Mouse (Mus musculus): ENCODE results near the gene Ttc4.
A peak's percentile ranks its signal among the peaks of the same experiment; 100 is the strongest.

The Ttc4 gene

GRCm38 (mm10) chr4:106650833-106651527 is 27.8 kb downstream of the Ttc4 start, which contains the start of gene Pars2:
Gene Pars2, plus strand, starts transcription at chr4:106651069.
- DNase-seq (ENCODE audit: low read depth, low spot score) = peak; percentile 98

GRCm38 (mm10) chr4:106647137-106647536 is 31.6 kb downstream of the Ttc4 start:
- DNase-seq (ENCODE audit: low read depth, low spot score) = no peak

- no peak for DNase-seq (ENCODE audit: low read depth, low spot score)
These were observed 32.9 kb downstream of the Ttc4 start for GRCm38 (mm10) chr4:106645797-106646196.

- DNase-seq (ENCODE audit: low read depth, low spot score) = no peak
These were observed 34.5 kb downstream of the Ttc4 start for GRCm38 (mm10) chr4:106644218-106644610.

- no peak for DNase-seq (ENCODE audit: low read depth, low spot score)
These were observed 35.1 kb downstream of the Ttc4 start for GRCm38 (mm10) chr4:106643483-106644217.

- DNase-seq (ENCODE audit: low read depth, low spot score) = no peak
These were observed 44.7 kb downstream of the Ttc4 start for GRCm38 (mm10) chr4:106634086-106634479.

GRCm38 (mm10) chr4:106633281-106634085 is 45.3 kb downstream of the Ttc4 start:
- no peak for DNase-seq (ENCODE audit: low read depth, low spot score)

- no peak for DNase-seq (ENCODE audit: low read depth, low spot score)
These were observed 46.4 kb downstream of the Ttc4 start for GRCm38 (mm10) chr4:106632313-106632712.

- peak; percentile 71 for DNase-seq (ENCODE audit: low read depth, low spot score)
These were observed 48.2 kb downstream of the Ttc4 start for GRCm38 (mm10) chr4:106630333-106631220.

- DNase-seq (ENCODE audit: low read depth, low spot score) = no peak
These were observed 49.4 kb downstream of the Ttc4 start for GRCm38 (mm10) chr4:106629374-106629773.

- DNase-seq (ENCODE audit: low read depth, low spot score) = no peak
These were observed 49.9 kb downstream of the Ttc4 start for GRCm38 (mm10) chr4:106628650-106629360.

GRCm38 (mm10) chr4:106627809-106628208 is 50.9 kb downstream of the Ttc4 start:
- no peak for DNase-seq (ENCODE audit: low read depth, low spot score)

GRCm38 (mm10) chr4:106624271-106624670 is 54.5 kb downstream of the Ttc4 start:
- no peak for DNase-seq (ENCODE audit: low read depth, low spot score)

GRCm38 (mm10) chr4:106622712-106623111 is 56.0 kb downstream of the Ttc4 start:
- no peak for DNase-seq (ENCODE audit: low read depth, low spot score)

GRCm38 (mm10) chr4:106622030-106622493 is 56.7 kb downstream of the Ttc4 start, which contains the start of gene Ttc22:
Gene Ttc22, plus strand, starts transcription at chr4:106622432.
- no peak for DNase-seq (ENCODE audit: low read depth, low spot score)

GRCm38 (mm10) chr4:106621428-106621827 is 57.3 kb downstream of the Ttc4 start:
- no peak for DNase-seq (ENCODE audit: low read depth, low spot score)

- no peak for DNase-seq (ENCODE audit: low read depth, low spot score)
These were observed 59.8 kb downstream of the Ttc4 start for GRCm38 (mm10) chr4:106618898-106619297.

GRCm38 (mm10) chr4:106617056-106617455 is 61.7 kb downstream of the Ttc4 start, which contains the start of gene Lexm:
Gene Lexm, minus strand, starts transcription at chr4:106617241.
- DNase-seq (ENCODE audit: low read depth, low spot score) = peak; percentile 47

GRCm38 (mm10) chr4:106615637-106616036 is 63.1 kb downstream of the Ttc4 start:
- DNase-seq (ENCODE audit: low read depth, low spot score) = no peak

GRCm38 (mm10) chr4:106614881-106615280 is 63.9 kb downstream of the Ttc4 start:
- DNase-seq (ENCODE audit: low read depth, low spot score) = no peak
